Mouse (Mus musculus): Measurements from ENCODE around the gene Olfr222. TPM values are rescaled to one million over a fixed set of nuclear protein-coding genes. Genes with fewer than 3 reads are reported as not detected.

Gene Olfr222
- polyA plus RNA-seq (2021; fragmentation: Nextera tagmentation), result not detected in 2 replicates
- long read RNA-seq, experiment 1, result 0 reads
- long read RNA-seq, experiment 2, result 0 reads

DNA sequence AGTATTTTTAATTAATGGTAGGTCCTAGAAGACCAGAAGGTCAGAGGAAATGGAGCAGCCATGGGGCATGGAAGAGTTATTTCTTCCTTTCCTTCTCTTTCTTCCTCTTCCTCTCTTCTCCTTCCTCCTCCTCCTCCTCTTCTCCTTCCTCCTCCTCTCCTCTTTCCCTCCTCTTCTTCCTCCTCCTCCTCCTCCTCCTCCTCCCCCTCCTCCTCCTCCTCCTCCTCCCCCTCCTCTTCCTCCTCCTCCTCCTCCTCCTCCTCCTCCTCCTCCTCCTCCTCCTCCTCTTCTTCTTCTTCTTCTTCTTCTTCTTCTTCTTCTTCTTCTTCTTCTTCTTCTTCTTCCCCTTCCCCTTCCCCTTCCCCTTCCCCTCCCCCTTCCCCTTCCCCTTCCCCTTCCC, at the start of gene Olfr222:
Olfr222 (minus strand) TSS at position 101 of the 400 bp plus-strand sequence.

DNA sequence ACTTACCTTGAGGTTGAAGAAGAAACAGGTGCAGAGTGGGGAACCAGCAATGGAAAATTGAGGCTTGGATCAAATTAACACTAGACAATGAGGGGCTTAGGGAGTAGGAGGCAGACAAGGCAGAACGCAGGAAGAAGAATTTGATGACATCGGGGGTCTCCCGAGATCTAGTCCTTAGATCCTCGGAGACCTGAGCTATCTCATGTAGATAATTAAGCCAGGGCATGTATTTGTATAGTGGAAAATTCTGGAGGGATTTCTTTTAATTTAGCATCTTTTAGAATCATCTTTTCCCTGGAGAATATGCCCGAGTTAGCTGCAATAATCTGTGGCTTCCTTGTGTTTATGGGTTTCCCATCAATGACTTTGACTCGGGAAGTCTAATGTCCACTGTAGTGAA, 17.2 kb upstream of the Olfr222 start, which contains the start of gene Olfr223:
Olfr223 (minus strand) TSS at position 101 of the 400 bp plus-strand sequence.

DNA sequence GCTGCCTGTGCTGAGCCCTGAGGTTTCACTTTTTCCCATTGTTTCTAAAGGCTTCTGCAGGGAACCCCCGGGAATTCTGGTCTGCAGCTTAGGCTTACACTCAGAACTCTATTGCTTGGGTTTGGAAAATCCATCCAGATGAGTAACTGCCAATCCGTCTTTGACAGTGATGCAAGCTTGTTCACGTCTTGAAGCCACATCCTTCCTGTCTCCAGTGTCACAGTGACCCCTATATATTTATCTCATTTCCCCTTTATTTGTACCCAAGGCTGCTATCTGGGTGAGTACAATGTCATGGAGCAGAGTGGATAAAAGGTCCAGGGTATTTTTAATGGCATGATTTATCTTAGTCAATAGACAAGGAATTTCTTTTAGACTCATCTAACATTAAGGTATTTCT, 34.7 kb downstream of the Olfr222 start, which contains the start of gene Nlrp3:
Nlrp3 (plus strand) TSS at position 245 of the 400 bp plus-strand sequence.

DNA sequence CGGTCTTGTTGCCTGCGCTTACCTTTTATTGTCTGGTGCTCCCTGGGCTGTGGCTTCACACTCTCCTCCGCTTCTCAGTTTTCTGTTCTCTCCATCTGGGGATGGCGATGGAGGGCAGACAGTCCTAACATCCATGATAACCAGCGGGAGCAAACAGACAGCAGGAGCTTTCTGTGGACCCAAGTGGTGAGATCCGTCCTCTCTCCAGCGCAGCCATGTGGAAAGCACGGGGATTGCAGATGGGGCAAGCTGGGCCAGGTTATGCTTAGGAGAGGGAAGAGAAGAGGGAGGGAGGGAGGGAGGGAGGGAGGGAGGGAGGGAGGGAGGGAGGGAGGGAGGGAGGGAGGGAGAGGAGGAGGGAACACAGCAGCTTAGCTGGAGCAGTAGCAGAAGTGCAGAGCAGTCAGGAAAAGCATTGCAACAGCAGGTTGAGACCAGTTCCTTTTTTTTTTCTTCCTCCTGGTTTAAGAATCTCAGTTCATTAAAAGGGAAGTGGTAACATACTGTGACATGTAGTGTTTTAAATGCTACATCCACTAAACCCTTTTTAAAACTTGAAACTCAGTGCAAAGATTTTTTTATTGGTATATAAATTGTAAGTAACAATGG, 49.5 kb downstream of the Olfr222 start, which contains the start of gene Zkscan17:
Zkscan17 (minus strand) TSS at position 280 of the 609 bp plus-strand sequence.

Other genes with a start within 250 kb of the Olfr222 start
- gene Prss38, start 200.6 kb downstream of the Olfr222 start, polyA plus RNA-seq (2021; fragmentation: Nextera tagmentation), result not detected in 2 replicates
- gene Jmjd4, start 126.2 kb downstream of the Olfr222 start, polyA plus RNA-seq (2021; fragmentation: Nextera tagmentation), result 6.5 and 7.7 TPM in 2 replicates
- 573 and 613 TPM in 2 replicates for gene Snap47, start 125.0 kb downstream of the Olfr222 start, polyA plus RNA-seq (2021; fragmentation: Nextera tagmentation)
- 2.7 and 2.9 TPM in 2 replicates for gene Zfp867, start 103.8 kb downstream of the Olfr222 start, polyA plus RNA-seq (2021; fragmentation: Nextera tagmentation)
- 3.1 and 3.9 TPM in 2 replicates for gene Zkscan17, start 49.5 kb downstream of the Olfr222 start, polyA plus RNA-seq (2021; fragmentation: Nextera tagmentation)
- gene Nlrp3, start 34.7 kb downstream of the Olfr222 start, polyA plus RNA-seq (2021; fragmentation: Nextera tagmentation), result 0.29 and 0.38 TPM in 2 replicates
- not detected in 2 replicates for gene Olfr223, start 17.1 kb upstream of the Olfr222 start, polyA plus RNA-seq (2021; fragmentation: Nextera tagmentation)
- gene Mprip, start 85.1 kb upstream of the Olfr222 start, polyA plus RNA-seq (2021; fragmentation: Nextera tagmentation), result 37.9 and 41.4 TPM in 2 replicates
- gene Pld6, start 211.4 kb upstream of the Olfr222 start, polyA plus RNA-seq (2021; fragmentation: Nextera tagmentation), result 0.18 and 0.53 TPM in 2 replicates
- gene Flcn, start 233.8 kb upstream of the Olfr222 start, polyA plus RNA-seq (2021; fragmentation: Nextera tagmentation), result 25.8 and 26.5 TPM in 2 replicates